Mouse (Mus musculus): ENCODE results near the gene Slc17a5. TPM values are rescaled to one million over a fixed set of nuclear protein-coding genes. Genes with fewer than 3 reads are reported as not detected.

The Slc17a5 gene
- polyA plus RNA-seq, 1 experiment from 2014 or later: 18.0 TPM

DNA sequence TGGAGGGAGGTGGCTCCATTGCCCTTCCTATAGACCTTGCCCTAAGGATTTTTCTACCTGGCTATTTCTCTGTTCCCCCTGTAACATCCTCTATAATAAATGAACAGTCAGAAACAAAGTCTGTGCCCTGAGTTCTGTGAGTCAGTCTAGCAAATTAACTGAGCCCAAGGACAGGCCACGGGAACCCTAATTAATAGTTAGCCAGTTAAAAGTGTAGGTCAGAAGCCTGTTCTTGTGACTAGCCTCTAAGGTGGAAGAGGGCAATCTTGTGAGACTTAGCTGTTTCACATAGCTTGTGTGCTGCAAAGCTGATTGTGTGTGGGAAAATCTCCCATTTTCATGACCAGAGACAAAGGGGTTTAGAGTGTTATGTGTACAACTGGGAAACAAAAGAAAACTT lies 30.8 kb downstream of the Slc17a5 start:
- 86% methylated on average over 1 of the region's 1 CpGs for WGBS

DNA sequence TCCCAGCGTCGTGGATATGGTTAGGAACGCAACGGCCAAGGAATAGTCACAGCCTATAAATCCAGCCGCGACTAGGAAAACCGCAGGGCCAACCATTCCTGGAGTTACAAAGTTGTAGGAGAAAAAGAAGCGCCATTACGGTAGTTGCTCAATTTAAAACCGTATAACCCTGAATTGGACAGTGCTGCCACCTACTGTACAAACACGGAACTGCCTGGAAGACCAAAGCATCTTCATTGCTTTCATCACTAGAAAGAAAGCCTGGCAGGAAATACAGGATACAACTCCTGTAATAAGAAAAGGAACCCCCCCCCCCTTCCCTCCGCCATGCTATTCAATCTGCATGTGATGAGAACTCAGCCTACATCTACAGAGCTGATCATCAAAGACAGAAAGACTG lies 34.9 kb downstream of the Slc17a5 start:
- H3K9me3 ChIP-seq: no peaks in the 10 kb centered on the region
- no peak overlapping the region for H3K4me3 ChIP-seq
- no peaks in the 10 kb centered on the region for H3K27me3 ChIP-seq
- H3K9ac ChIP-seq (replicated peaks): no peak overlapping the region
- H3K27ac ChIP-seq (replicated peaks): no peak overlapping the region
- 43% methylated on average over 12 of the region's 12 CpGs for WGBS
- peaks cover 16% of the 10 kb centered on the region; the same call in 1 of the 2 replicates for H3K36me3 ChIP-seq
- ATAC-seq (replicated peaks): peak; percentile 55
- H3K4me1 ChIP-seq: no peaks in the 10 kb centered on the region
- H3K4me2 ChIP-seq (replicated peaks): no peak overlapping the region

More for the DNA sequence above, 30.8 kb downstream of the Slc17a5 start:
- no peak overlapping the region for H3K4me2 ChIP-seq (replicated peaks)
- no peaks in the 10 kb centered on the region for H3K9me3 ChIP-seq
- H3K36me3 ChIP-seq: peaks cover 18% of the 10 kb centered on the region; the same call in 1 of the 2 replicates
- no peaks in the 10 kb centered on the region for H3K4me1 ChIP-seq
- no peak for ATAC-seq (replicated peaks)
- no peak overlapping the region for H3K4me3 ChIP-seq
- no peak overlapping the region for H3K27ac ChIP-seq (replicated peaks)
- H3K9ac ChIP-seq (replicated peaks): no peak overlapping the region
- H3K27me3 ChIP-seq: no peaks in the 10 kb centered on the region

DNA sequence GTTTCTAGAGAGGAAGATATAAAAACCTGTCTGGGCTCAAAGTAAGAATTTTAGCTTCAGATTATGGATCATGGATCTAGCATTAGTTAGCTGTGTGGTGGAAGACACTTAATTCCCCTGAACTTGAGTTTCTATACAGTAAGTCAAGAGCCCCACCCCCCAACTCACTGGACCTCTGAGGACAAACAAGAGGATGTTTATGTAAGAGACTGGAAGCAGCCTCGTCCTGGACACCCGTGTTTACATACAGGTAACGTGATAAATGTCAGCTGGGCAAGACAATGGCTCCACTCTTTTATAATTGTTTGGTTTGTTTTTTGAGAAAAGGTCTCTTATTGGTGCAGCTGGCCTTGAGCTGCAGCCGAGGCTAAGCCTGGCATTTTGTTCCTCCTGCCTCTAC lies 36.1 kb downstream of the Slc17a5 start:
- H3K27ac ChIP-seq (replicated peaks): no peak overlapping the region
- WGBS: 82% methylated on average over 4 of the region's 4 CpGs
- H3K4me2 ChIP-seq (replicated peaks): no peak overlapping the region
- H3K4me3 ChIP-seq: no peak overlapping the region
- ATAC-seq (replicated peaks): no peak
- no peak overlapping the region for H3K9ac ChIP-seq (replicated peaks)
- no peaks in the 10 kb centered on the region for H3K4me1 ChIP-seq
- H3K36me3 ChIP-seq: peaks cover 8% of the 10 kb centered on the region; the same call in 1 of the 2 replicates
- no peaks in the 10 kb centered on the region for H3K9me3 ChIP-seq
- no peaks in the 10 kb centered on the region for H3K27me3 ChIP-seq

DNA sequence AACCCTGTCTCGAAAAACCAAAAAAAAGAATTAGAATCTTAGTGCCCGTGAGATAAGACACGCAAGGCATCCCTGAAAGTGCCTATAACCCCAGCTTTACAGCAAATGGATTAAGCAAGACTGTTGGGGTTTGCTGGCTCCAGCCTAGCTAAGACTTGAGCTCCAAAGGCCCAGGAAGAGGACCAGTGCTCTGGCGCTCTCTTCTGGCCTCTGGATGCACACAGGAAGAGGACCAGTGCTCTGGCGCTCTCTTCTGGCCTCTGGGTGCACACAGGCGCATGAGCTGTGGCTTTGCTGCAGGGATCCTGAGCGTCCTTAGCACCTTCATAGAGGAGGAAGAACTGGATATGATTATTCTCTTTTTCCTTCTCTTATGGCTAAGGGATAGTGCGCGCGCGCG lies 40.1 kb downstream of the Slc17a5 start:
- H3K9me3 ChIP-seq: no peaks in the 10 kb centered on the region
- H3K27me3 ChIP-seq: no peaks in the 10 kb centered on the region
- 90% methylated on average over 12 of the region's 12 CpGs for WGBS
- H3K4me3 ChIP-seq: no peak overlapping the region
- H3K9ac ChIP-seq (replicated peaks): no peak overlapping the region
- no peak for ATAC-seq (replicated peaks)
- H3K36me3 ChIP-seq: peaks cover 6% of the 10 kb centered on the region
- no peak overlapping the region for H3K4me2 ChIP-seq (replicated peaks)
- no peak overlapping the region for H3K27ac ChIP-seq (replicated peaks)
- H3K4me1 ChIP-seq: no peaks in the 10 kb centered on the region

DNA sequence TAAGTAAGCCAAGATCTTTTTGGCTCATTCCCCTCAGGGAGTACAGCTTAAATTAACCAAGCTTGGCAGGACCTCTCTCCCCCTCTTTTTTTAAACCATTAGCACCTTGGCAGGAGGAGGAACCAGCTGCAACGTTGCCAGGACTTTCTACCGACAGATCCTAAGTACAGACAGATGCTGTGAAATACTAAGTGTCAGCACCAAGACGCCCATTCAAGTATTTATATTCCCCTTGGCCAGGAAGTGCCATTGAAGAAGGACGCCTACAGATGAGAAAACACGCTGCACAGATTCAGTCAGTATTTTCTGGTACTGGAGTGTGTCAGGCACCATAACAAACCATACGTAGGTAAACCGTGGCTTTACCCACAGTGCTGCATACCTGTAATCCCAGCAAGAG lies 40.9 kb downstream of the Slc17a5 start:
- no peaks in the 10 kb centered on the region for H3K4me1 ChIP-seq
- peak overlapping the region; percentile 48 for H3K27ac ChIP-seq (replicated peaks)
- H3K9ac ChIP-seq (replicated peaks): no peak overlapping the region
- no peak overlapping the region for H3K4me3 ChIP-seq
- no peaks in the 10 kb centered on the region for H3K9me3 ChIP-seq
- ATAC-seq (replicated peaks): peak; percentile 78
- no peak overlapping the region for H3K4me2 ChIP-seq (replicated peaks)
- no peaks in the 10 kb centered on the region; the same call in none of the 2 replicates for H3K36me3 ChIP-seq
- 51% methylated on average over 7 of the region's 7 CpGs for WGBS
- H3K27me3 ChIP-seq: no peaks in the 10 kb centered on the region

DNA sequence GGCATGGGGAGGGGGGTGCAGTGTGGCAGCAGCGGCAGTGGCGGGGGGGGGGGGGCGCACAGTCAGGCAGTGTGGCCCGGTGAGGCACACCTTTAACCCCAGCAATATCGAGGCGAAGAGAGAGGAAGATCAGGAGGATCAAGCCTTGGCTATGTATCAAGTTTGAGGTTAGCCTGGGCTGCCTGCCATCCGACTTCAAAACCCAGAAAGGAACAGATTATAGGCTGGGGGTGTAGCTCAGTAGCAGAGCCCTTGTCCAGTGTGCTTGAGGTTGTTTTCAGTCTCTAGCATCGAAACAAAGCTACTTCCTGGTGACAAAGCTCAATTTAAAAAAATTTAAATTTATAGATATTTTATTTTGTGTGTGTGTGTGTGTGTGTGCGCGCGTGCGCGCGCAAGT lies 46.1 kb downstream of the Slc17a5 start:
- no peak overlapping the region for H3K4me2 ChIP-seq (replicated peaks)
- H3K27me3 ChIP-seq: no peaks in the 10 kb centered on the region
- 97% methylated on average over 14 of the region's 14 CpGs for WGBS
- peaks cover 5% of the 10 kb centered on the region; the same call in 1 of the 2 replicates for H3K4me1 ChIP-seq
- no peak for ATAC-seq (replicated peaks)
- H3K36me3 ChIP-seq: no peaks in the 10 kb centered on the region; the same call in 1 of the 2 replicates
- H3K4me3 ChIP-seq: no peak overlapping the region
- H3K9me3 ChIP-seq: no peaks in the 10 kb centered on the region
- H3K27ac ChIP-seq (replicated peaks): no peak overlapping the region
- no peak overlapping the region for H3K9ac ChIP-seq (replicated peaks)

DNA sequence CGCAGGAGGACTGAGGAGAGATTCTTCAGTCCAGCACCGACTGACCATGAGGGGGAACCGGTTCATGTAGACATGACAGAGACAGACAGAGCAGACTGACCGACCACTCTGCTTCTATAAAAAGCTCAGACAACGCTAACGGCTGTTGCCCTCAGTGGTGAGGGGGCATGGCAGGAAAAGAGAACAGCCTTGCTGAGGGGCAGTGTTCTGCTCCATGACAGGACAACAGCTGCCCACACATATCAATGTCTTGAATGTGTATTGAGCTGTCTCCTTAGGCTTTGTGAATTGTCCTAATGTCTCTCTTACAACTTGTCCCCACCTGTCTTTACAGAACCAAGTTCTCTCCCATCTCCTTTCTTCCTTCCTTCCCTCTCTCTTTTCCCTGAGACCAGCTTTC lies 49.4 kb downstream of the Slc17a5 start:
- Histone ChIP-seq H3K36me3 (no peaks in the 10 kb centered on the region), H3K4me1 (peaks cover 5% of the 10 kb centered on the region; the same call in 1 of the 2 replicates), H3K4me2 (replicated peaks) (no peak overlapping the region), H3K27ac (replicated peaks) (no peak overlapping the region), H3K4me3 (no peak overlapping the region), H3K27me3 (no peaks in the 10 kb centered on the region), H3K9me3 (no peaks in the 10 kb centered on the region), H3K9ac (replicated peaks) (no peak overlapping the region)
- no peak for ATAC-seq (replicated peaks)
- whole genome bisulfite sequencing: 80% methylated on average over 6 of the region's 6 CpGs

DNA sequence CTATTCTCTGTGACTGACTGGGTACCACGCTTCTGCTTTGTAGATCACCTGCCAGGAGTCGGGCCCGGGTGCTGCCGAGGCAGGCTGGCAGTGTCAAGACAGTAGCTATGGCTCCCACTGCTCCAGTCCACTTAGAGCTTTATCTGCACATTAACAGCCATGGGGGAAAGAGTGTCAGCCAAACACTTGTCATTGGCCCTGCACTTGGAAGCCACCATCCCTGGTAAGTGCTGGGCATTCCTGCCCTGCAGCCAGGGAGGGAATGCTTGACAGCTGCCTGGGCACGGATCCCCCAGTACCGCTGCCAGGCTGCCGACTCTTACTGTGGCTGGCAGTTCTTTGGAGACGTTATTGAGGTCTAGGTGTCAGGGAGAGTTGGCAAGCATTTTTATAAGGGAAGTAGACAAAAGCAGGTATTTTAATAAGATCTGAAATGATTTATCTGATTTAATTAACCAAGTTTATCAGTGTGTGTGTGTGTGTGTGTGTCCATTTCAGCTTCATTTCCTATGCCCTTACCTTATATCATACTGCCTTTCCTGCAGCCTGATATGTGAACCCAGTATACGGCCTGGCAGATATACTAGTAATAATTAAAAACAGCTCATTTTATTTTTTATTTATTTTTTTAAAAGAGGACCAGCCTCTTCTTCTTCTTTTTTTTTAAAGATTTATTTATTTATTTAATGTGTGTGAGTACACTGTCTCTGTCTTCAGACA lies 50.5 kb downstream of the Slc17a5 start:
- H3K27ac ChIP-seq (replicated peaks): peak overlapping the region; percentile 6; the same call in 1 of the 2 replicates
- no peaks in the 10 kb centered on the region for H3K27me3 ChIP-seq
- no peaks in the 10 kb centered on the region for H3K9me3 ChIP-seq
- WGBS: 44% methylated on average over 9 of the region's 9 CpGs
- H3K9ac ChIP-seq (replicated peaks): no peak overlapping the region
- H3K4me3 ChIP-seq: no peak overlapping the region
- ATAC-seq (replicated peaks): peak; percentile 86
- H3K4me1 ChIP-seq: peaks cover 5% of the 10 kb centered on the region; the same call in 1 of the 2 replicates
- H3K36me3 ChIP-seq: no peaks in the 10 kb centered on the region
- H3K4me2 ChIP-seq (replicated peaks): no peak overlapping the region

DNA sequence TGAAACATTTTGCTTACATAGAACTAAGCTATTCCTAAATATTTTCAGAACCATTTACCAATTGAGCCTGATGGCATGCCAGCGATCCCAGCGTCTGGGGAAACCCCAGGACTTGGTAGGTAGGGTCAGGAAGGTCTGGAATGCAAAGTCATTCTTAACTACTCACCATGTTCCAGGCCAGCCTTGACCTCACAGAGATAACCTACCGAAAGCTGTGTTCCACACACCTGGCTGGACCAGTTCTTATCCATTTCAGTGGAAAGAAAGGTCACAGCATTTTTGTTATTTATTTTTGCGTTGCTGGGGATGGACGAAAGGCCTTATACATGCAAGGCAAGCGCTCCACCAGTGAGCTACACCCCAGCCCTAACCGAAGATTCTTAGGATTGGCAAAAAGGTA lies 53.2 kb downstream of the Slc17a5 start:
- peaks cover 5% of the 10 kb centered on the region; the same call in 1 of the 2 replicates for H3K4me1 ChIP-seq
- H3K9me3 ChIP-seq: no peaks in the 10 kb centered on the region
- 95% methylated on average over 7 of the region's 7 CpGs for WGBS

DNA sequence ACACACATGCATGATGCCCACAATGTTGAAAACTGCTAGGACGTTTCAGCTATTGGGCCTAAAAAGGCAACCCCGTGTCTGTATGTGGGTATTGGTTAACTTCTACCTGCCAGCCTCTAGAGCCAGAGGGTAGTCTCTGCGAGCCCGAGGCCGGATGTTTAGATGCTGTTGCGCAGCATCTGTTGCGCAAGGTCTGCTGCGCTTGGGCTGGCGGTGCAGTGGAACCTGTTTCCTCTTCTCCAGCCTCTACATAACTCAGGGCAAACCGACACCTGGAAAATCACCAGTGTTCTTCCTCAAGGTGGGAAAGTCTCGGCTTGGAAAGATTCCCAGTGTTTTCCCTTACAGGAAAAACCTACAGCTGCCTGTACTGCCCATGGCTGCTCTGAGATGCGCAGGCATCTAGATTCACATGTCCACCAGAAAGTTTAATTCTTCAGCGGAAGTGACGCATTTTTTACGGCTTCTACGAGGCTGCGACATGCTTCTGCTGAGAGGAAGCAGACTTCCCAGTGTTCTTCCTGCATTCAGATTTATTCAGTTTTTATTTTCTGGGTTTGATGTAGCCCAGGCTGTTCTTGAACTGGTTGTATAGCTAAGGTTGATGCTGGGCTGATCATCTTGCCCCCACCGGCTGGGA lies 54.4 kb downstream of the Slc17a5 start:
- no peaks in the 10 kb centered on the region for H3K9me3 ChIP-seq
- H3K36me3 ChIP-seq: no peaks in the 10 kb centered on the region

More for the DNA sequence above, 53.2 kb downstream of the Slc17a5 start:
- Histone ChIP-seq H3K9ac (replicated peaks) (no peak overlapping the region), H3K4me2 (replicated peaks) (no peak overlapping the region), H3K27ac (replicated peaks) (no peak overlapping the region), H3K36me3 (no peaks in the 10 kb centered on the region), H3K4me3 (no peak overlapping the region), H3K27me3 (no peaks in the 10 kb centered on the region)
- ATAC-seq (replicated peaks): no peak

DNA sequence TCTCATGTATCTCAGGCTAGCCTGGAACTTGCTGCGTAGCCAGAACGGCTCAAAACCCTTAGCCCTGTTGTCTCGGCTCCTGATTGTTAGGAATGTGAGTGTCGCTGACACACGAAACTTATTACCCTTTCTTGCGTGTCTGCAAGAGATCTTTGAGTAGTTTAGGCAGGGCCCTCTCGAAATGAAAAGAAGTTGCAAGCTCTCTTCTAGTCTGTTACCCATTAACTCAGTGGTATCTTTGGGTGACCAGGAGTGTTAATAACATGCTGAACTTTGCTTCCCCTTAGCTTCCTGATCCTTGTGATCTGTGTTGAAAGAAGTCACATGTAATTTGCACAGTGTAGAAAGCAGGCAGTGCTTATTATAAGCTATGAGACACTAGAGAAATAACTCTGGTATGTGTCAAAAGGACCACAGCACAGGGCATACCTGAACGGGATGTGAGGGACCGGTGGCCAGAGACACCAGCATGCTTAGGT lies 55.5 kb downstream of the Slc17a5 start:
- H3K9me3 ChIP-seq: no peaks in the 10 kb centered on the region
- ATAC-seq (replicated peaks): no peak
- peaks cover 10% of the 10 kb centered on the region for H3K4me1 ChIP-seq
- H3K27ac ChIP-seq (replicated peaks): no peak overlapping the region
- no peak overlapping the region for H3K9ac ChIP-seq (replicated peaks)
- H3K4me2 ChIP-seq (replicated peaks): no peak overlapping the region
- 81% methylated on average over 9 of the region's 9 CpGs for WGBS
- no peak overlapping the region for H3K4me3 ChIP-seq
- no peaks in the 10 kb centered on the region for H3K36me3 ChIP-seq
- no peaks in the 10 kb centered on the region for H3K27me3 ChIP-seq

More for the DNA sequence above, 54.4 kb downstream of the Slc17a5 start:
- no peaks in the 10 kb centered on the region for H3K27me3 ChIP-seq
- no peak overlapping the region for H3K4me3 ChIP-seq
- no peak overlapping the region for H3K9ac ChIP-seq (replicated peaks)
- WGBS: 90% methylated on average over 18 of the region's 18 CpGs
- H3K4me2 ChIP-seq (replicated peaks): no peak overlapping the region
- peaks cover 5% of the 10 kb centered on the region; the same call in 1 of the 2 replicates for H3K4me1 ChIP-seq
- no peak for ATAC-seq (replicated peaks)
- no peak overlapping the region for H3K27ac ChIP-seq (replicated peaks)

DNA sequence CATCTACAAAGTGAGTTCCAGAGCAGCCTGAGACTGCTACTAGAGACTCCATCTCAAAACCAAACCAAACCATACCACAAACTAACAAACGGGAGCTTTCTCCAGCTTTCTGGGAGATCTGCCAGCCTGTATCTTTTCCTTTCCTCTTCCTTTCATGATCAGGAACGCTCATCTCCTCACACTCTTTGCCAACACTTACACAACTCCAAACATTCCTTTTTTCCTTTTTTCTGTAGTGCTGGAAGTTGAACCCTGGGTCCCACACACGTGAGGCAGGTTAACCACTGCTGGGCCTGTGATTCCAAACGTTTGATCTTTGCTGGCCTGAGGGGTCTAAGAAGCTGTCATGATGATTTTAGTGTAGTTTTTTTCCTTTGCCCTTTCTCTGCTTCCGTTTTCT lies 56.0 kb downstream of the Slc17a5 start:
- H3K9ac ChIP-seq (replicated peaks): no peak overlapping the region
- no peak overlapping the region for H3K4me3 ChIP-seq
- peaks cover 8% of the 10 kb centered on the region for H3K4me1 ChIP-seq
- no peak for ATAC-seq (replicated peaks)
- no peaks in the 10 kb centered on the region for H3K27me3 ChIP-seq
- H3K36me3 ChIP-seq: no peaks in the 10 kb centered on the region
- H3K9me3 ChIP-seq: no peaks in the 10 kb centered on the region
- H3K4me2 ChIP-seq (replicated peaks): no peak overlapping the region
- WGBS: 56% methylated on average over 5 of the region's 5 CpGs
- H3K27ac ChIP-seq (replicated peaks): no peak overlapping the region
